Mouse (Mus musculus): ENCODE measurements at regions not wholly inside any gene's neighbourhood (a gene's known extent, or its start where the extent isn't known, plus 50 kb on each side); places are given as distances from the start of the nearest gene placed in this dataset.

- TF ChIP-seq USF1 (IDR thresholded peaks at IDR 0.05; ENCODE audit: low read depth, low read length) = no peak
- TF ChIP-seq CTCF (IDR thresholded peaks at IDR 0.05 in 2 of 3, conservative IDR thresholded peaks at IDR 0.05 in 1 of 3; ENCODE audit: control insufficient read depth in 1 of 3, insufficient read depth in 1 of 3, low read depth in 2 of 3, low read length in 3 of 3, poor library complexity in 1 of 3, severe bottlenecking in 1 of 3) = no peak
- no peak for TF ChIP-seq GATA1 (IDR thresholded peaks at IDR 0.05; ENCODE audit: low read depth, low read length)
- TF ChIP-seq POLR2A (IDR thresholded peaks at IDR 0.05; ENCODE audit: control insufficient read depth in 1 of 2, insufficient read depth in 1 of 2, low read depth in 1 of 2, low read length in 2 of 2, poor library complexity in 1 of 2) = no peak
- no peak for TF ChIP-seq ZKSCAN1 (IDR thresholded peaks at IDR 0.05; ENCODE audit: low read depth, low read length)
- TF ChIP-seq ELF1 (IDR thresholded peaks at IDR 0.05; ENCODE audit: low read depth, low read length) = no peak
- no peak for TF ChIP-seq EP300 (IDR thresholded peaks at IDR 0.05; ENCODE audit: low read depth in 1 of 2, low read length in 2 of 2)
- no peak for TF ChIP-seq POLR2AphosphoS5 (IDR thresholded peaks at IDR 0.05; ENCODE audit: borderline replicate concordance, low read depth, low read length)
- TF ChIP-seq HCFC1 (IDR thresholded peaks at IDR 0.05; ENCODE audit: low read depth, low read length) = no peak
- no peak for TF ChIP-seq MAX (IDR thresholded peaks at IDR 0.05; ENCODE audit: low read length)
- TF ChIP-seq CHD2 (IDR thresholded peaks at IDR 0.05; ENCODE audit: low read length) = no peak
- no peak for TF ChIP-seq RAD21 (IDR thresholded peaks at IDR 0.05; ENCODE audit: low read depth, low read length)
- TF ChIP-seq UBTF (IDR thresholded peaks at IDR 0.05; ENCODE audit: borderline replicate concordance, insufficient read depth, low read depth, low read length) = no peak
- no peak for TF ChIP-seq MEF2A (IDR thresholded peaks at IDR 0.05; ENCODE audit: extremely low read depth, insufficient replicate concordance, low read depth, low read length, poor library complexity, severe bottlenecking)
Measured at GRCm38 (mm10) chr2:78722739-78723138, 145.2 kb upstream of the Ube2e3 start.
